ENCODE assay signal across 19 mouse cellular contexts in genomic region chr3:19992388-19992787, GRCm38 (mm10). TPM values are rescaled to one million over a fixed set of nuclear protein-coding genes. Genes with fewer than 3 reads are reported as not detected.
DNase-seq lines count a peak whose midpoint lies in the region; ATAC-seq and TF ChIP-seq lines count a peak whose summit lies in the region.
"Had no signal": no experiment of that assay in that cellular context is flagged by ENCODE, and none has a peak within 500 bp of the region (broad histone marks: within the 10 kb centered on the region; RNA-seq: fewer than 3 reads in every experiment).

No protein-coding gene starts in this region.

- TF ChIP-seq EP300 in CH12.LX (IDR thresholded peaks at IDR 0.05; ENCODE audit: low read length), result peak; percentile 73

- dilution Hi-C loops in CH12.LX (cut with MboI; ENCODE audit: extremely low pct_ligation_motif_present, extremely low pct_unique_long_range_greater_than_20kb, low sequenced_read_pairs), result no loop called here

- no peaks in the 10 kb centered on the region for H3K27me3 ChIP-seq in CH12.LX (replicated peaks)
- H3K27me3 ChIP-seq in forebrain, embryonic 15.5 days, result no peaks in the 10 kb centered on the region
- H3K27me3 ChIP-seq: Patski had no signal

- no peak overlapping the region for H3K4me3 ChIP-seq in CH12.LX (replicated peaks in 1 of 3; ENCODE audit: low read depth in 2 of 3, low read length in 2 of 3, poor library complexity in 1 of 3)
- no peak overlapping the region for H3K4me3 ChIP-seq in forebrain, embryonic 15.5 days

- in situ Hi-C loops in CH12.LX (cut with MboI; ENCODE audit: low pct_ligation_motif_present, low pct_unique_long_range_greater_than_20kb, low sequenced_read_pairs), result no loop called here

- TF ChIP-seq CTCF in CH12.LX (conservative IDR thresholded peaks at IDR 0.05 in 1 of 2, IDR thresholded peaks at IDR 0.05 in 1 of 2; ENCODE audit: low read depth in 2 of 2, low read length in 2 of 2), result no peak

- no peaks in the 10 kb centered on the region for H3K79me2 ChIP-seq in CH12.LX (replicated peaks; ENCODE audit: control insufficient read depth, extremely low read depth, insufficient read depth, poor library complexity, severe bottlenecking)

- 0 out of 2 replicates have a peak overlapping the region, but pooled peaks have one; percentile 24 for H3K4me2 ChIP-seq in CH12.LX (ENCODE audit: insufficient read depth, low read depth, poor library complexity, severe bottlenecking)
- H3K4me2 ChIP-seq in forebrain, embryonic 15.5 days (replicated peaks), result no peak overlapping the region

- no peaks in the 10 kb centered on the region for H3K9me3 ChIP-seq in CH12.LX (replicated peaks; ENCODE audit: low read length)
- no peaks in the 10 kb centered on the region for H3K9me3 ChIP-seq in forebrain, embryonic 15.5 days
- H3K9me3 ChIP-seq: G1E had no signal

- no peak overlapping the region for H3K9ac ChIP-seq in CH12.LX (ENCODE audit: insufficient read depth, low read depth)
- H3K9ac ChIP-seq in forebrain, embryonic 15.5 days (replicated peaks), result no peak overlapping the region

- H3K36me3 ChIP-seq in CH12.LX (replicated peaks in 1 of 2; ENCODE audit: control insufficient read depth in 1 of 2, insufficient read depth in 1 of 2, low read length in 1 of 2), result peaks cover 11% of the 10 kb centered on the region in 2 experiments
- peaks cover 6% of the 10 kb centered on the region; the same call in 1 of the 2 replicates for H3K36me3 ChIP-seq in forebrain, embryonic 15.5 days

- H3K27ac ChIP-seq in CH12.LX (ENCODE audit: insufficient read depth, low read depth), result no peak overlapping the region
- no peak overlapping the region for H3K27ac ChIP-seq in forebrain, embryonic 15.5 days (replicated peaks)

- DNase-seq in CH12.LX (ENCODE audit: extremely low read depth), result no peak
- DNase-seq: adrenal gland, adult 2 months; adrenal gland, adult 8-10 months; adrenal gland, postnatal 10 days; adrenal gland, postnatal 14 days; adrenal gland, postnatal 25 days; adrenal gland, postnatal 36 days; B cell, adult 2 months; cerebellum, adult 11 months; cerebellum, adult 11-12 months; cerebellum, adult 18-20 months; cerebellum, adult 2 months; cerebellum, adult 8-10 months had no signal

- TF ChIP-seq POLR2A in CH12.LX (IDR thresholded peaks at IDR 0.05; ENCODE audit: low read depth, low read length), result no peak

- no peaks in the 10 kb centered on the region for H3K4me1 ChIP-seq in CH12.LX (ENCODE audit: control insufficient read depth in 1 of 2, insufficient read depth in 2 of 2)
- no peaks in the 10 kb centered on the region for H3K4me1 ChIP-seq in forebrain, embryonic 15.5 days

- ATAC-seq in forebrain, embryonic 15.5 days (replicated peaks), result no peak
- ATAC-seq: activated CD4-positive, CD25-positive, alpha-beta regulatory T cell, adult 4 months; CD4-positive, CD25-positive, alpha-beta regulatory T cell, adult 4 months; Patski had no signal

- 54% methylated on average over 4 of the region's 4 CpGs for WGBS in forebrain, embryonic 15.5 days

- no peak for TF ChIP-seq RAD21 in CH12.LX (IDR thresholded peaks at IDR 0.05; ENCODE audit: low read depth, low read length)

TF ChIP-seq in CH12.LX, 34 proteins besides CTCF, POLR2A, EP300 and RAD21:
- TF ChIP-seq JUND (conservative IDR thresholded peaks at IDR 0.05; ENCODE audit: low read depth, low read length) (peak; percentile 89), ZNF384 (IDR thresholded peaks at IDR 0.05; ENCODE audit: low read depth, low read length) (peak; percentile 94), IRF4 (IDR thresholded peaks at IDR 0.05; ENCODE audit: low read depth, low read length) (peak; percentile 70; the same call in 1 of the 2 replicates), JUN (IDR thresholded peaks at IDR 0.05; ENCODE audit: insufficient read depth, low read depth, low read length) (peak; percentile 85), USF2 (conservative IDR thresholded peaks at IDR 0.05; ENCODE audit: low read depth, low read length) (no peak), ZC3H11A (IDR thresholded peaks at IDR 0.05; ENCODE audit: low read depth, low read length) (no peak)

RNA-seq across cellular contexts. Expression of gene Cp, which starts 35.5 kb away (rescaled TPM):
- total RNA-seq in CH12.LX (2012; rRNA removed), result 3.8 and 4.8 TPM in 2 replicates
- 0.28 and 0.54 TPM in 2 replicates for total RNA-seq in CH12.LX (2014; rRNA removed)
- 0.33 TPM in 1 of 2 replicates, not detected in the other for polyA plus RNA-seq in CH12.LX (2012; ENCODE audit: insufficient read length, low read depth)
- polyA plus RNA-seq in forebrain, embryonic 15.5 days (2015; fragmentation: Nextera tagmentation; extraction: Ambion mirVana), result 2.8 and 4.7 TPM in 2 replicates
- total RNA-seq: MEL had no signal
- polyA plus RNA-seq: G1E had no signal

RNA-seq across cellular contexts. Expression of gene Hps3, which starts 42.7 kb away (rescaled TPM):
- total RNA-seq in CH12.LX (2012; rRNA removed) (17.4 and 18.2 TPM in 2 replicates), CH12.LX (2014; rRNA removed) (37.3 and 40.7 TPM in 2 replicates)
- 27.2 and 31.8 TPM in 2 replicates for polyA plus RNA-seq in CH12.LX (2012; ENCODE audit: insufficient read length, low read depth)
- 12.1 and 13.8 TPM in 2 replicates for polyA plus RNA-seq in forebrain, embryonic 15.5 days (2015; fragmentation: Nextera tagmentation; extraction: Ambion mirVana)
